Mouse (Mus musculus) erythroblast, embryonic 14.5 days (primary cell): ENCODE measurements around the gene Igf2r.

Source experiments
- GATA1 ChIP-seq: IDR thresholded peaks from 2 replicates; pipeline ENCODE4 v1.6.1; 2012; ENCODE audit warnings: low read length, inconsistent platforms, mixed read lengths
- TAL1 ChIP-seq: IDR thresholded peaks from 3 replicates; pipeline ENCODE4 v1.6.1; 2012; ENCODE audit warnings: low read length, inconsistent platforms, mixed read lengths

DNA sequence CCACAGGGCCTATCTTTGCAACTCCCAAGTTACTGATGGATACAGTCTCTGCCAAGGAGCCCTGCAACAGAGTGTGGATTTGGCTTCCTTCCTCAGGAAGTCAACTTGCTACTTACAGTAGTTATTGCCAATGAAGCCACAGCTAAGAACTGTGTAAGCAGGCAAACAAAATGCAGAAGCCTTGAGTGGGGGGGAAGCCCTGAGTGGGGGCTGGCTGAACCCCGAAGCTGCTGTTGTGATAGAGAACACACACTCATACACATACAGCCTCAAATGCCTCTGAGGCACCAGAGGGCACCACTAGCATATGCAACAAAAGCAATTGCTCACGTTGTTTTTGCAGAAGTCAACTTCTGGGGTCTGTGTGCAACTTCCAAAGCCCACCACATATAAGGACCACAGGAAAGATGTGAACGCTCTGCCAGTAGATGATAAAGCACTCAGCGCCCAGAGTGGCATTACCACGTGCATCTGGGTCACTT lies 55.3 kb downstream of the Igf2r start:
- no peak for TF ChIP-seq GATA1
- TF ChIP-seq TAL1 = no peak
